Mouse (Mus musculus) testis, adult 2 months (tissue): ENCODE data around the gene Ank3. TPM values are rescaled to one million over a fixed set of nuclear protein-coding genes. Genes with fewer than 3 reads are reported as not detected.

Experiments used
- H3K27ac ChIP-seq: fragments of 200-500 bp; 2 replicates; pipeline ENCODE4 v1.5.1; 2012; ENCODE audit warnings: low read depth, low read length; ENCODE audit not compliant: control insufficient read depth, insufficient read depth
- H3K27me3 ChIP-seq: fragments of 200-500 bp; 2 replicates; pipeline ENCODE4 v1.6.1; 2012; ENCODE audit warnings: mild to moderate bottlenecking, low read length, moderate library complexity; ENCODE audit not compliant: control insufficient read depth, insufficient read depth
- H3K36me3 ChIP-seq: fragments of 200-500 bp; 2 replicates; pipeline ENCODE4 v1.6.1; 2012; ENCODE audit warnings: mild to moderate bottlenecking, low read length; ENCODE audit not compliant: control insufficient read depth, insufficient read depth
- H3K4me1 ChIP-seq: fragments of 200-500 bp; 2 replicates; pipeline ENCODE4 v1.6.1; 2012; ENCODE audit warnings: low read length; ENCODE audit not compliant: control insufficient read depth, insufficient read depth
- H3K4me3 ChIP-seq: fragments of 200-500 bp; 2 replicates; pipeline ENCODE4 v1.5.1; 2012; ENCODE audit warnings: low read depth, mild to moderate bottlenecking, low read length, moderate library complexity, mixed read lengths; ENCODE audit not compliant: control insufficient read depth
- CTCF ChIP-seq: fragments of 200-500 bp; IDR thresholded peaks from 2 replicates; pipeline ENCODE4 v1.5.1; 2012; ENCODE audit warnings: low read depth, mild to moderate bottlenecking, inconsistent platforms, low read length, moderate library complexity; ENCODE audit not compliant: control insufficient read depth, insufficient read depth, insufficient replicate concordance
- POLR2A ChIP-seq: fragments of 200-500 bp; IDR thresholded peaks from 2 replicates; pipeline ENCODE4 v1.6.1; 2012; ENCODE audit warnings: low read depth, mild to moderate bottlenecking, inconsistent platforms, low read length, moderate library complexity; ENCODE audit not compliant: control insufficient read depth
- polyA plus RNA-seq: library from polyadenylated mRNA; depleted of rRNA; stranded (reverse); fragments of >200 nt; gene quantifications from 2 replicates; pipeline ENCODE4 v1.2.3, GENCODE M21; 2012; rRNA removed

The Ank3 gene
- polyA plus RNA-seq, 1 experiment = 3.4 TPM

- no peak for TF ChIP-seq CTCF
- no peak overlapping the region for H3K4me3 ChIP-seq
- no peak overlapping the region for H3K27ac ChIP-seq
- H3K36me3 ChIP-seq = no peaks in the 10 kb centered on the region
- H3K27me3 ChIP-seq = no peaks in the 10 kb centered on the region
- H3K4me1 ChIP-seq = no peaks in the 10 kb centered on the region; the same call in 1 of the 2 replicates
Observed at GRCm38 (mm10) chr10:70065191-70065590, 666.6 kb downstream of the Ank3 start.

GRCm38 (mm10) chr10:70066497-70067168 lies 668.1 kb downstream of the Ank3 start:
- Histone ChIP-seq H3K36me3 (no peaks in the 10 kb centered on the region), H3K27me3 (no peaks in the 10 kb centered on the region), H3K27ac (no peak overlapping the region), H3K4me1 (no peaks in the 10 kb centered on the region), H3K4me3 (no peak overlapping the region)
- no peak for TF ChIP-seq POLR2A
- no peak for TF ChIP-seq CTCF

- H3K27ac ChIP-seq = no peak overlapping the region
- no peak for TF ChIP-seq CTCF
- no peak for TF ChIP-seq POLR2A
- H3K36me3 ChIP-seq = no peaks in the 10 kb centered on the region
- no peaks in the 10 kb centered on the region for H3K27me3 ChIP-seq
- H3K4me3 ChIP-seq = no peak overlapping the region
- H3K4me1 ChIP-seq = no peaks in the 10 kb centered on the region
Observed at GRCm38 (mm10) chr10:70067169-70068115, 668.9 kb downstream of the Ank3 start.

- H3K4me3 ChIP-seq = no peak overlapping the region
Observed at GRCm38 (mm10) chr10:70069321-70069720, 670.7 kb downstream of the Ank3 start.

GRCm38 (mm10) chr10:70071334-70071733 lies 672.8 kb downstream of the Ank3 start:
- Histone ChIP-seq H3K4me3 (no peak overlapping the region), H3K36me3 (no peaks in the 10 kb centered on the region), H3K27me3 (no peaks in the 10 kb centered on the region), H3K4me1 (no peaks in the 10 kb centered on the region), H3K27ac (no peak overlapping the region)
- TF ChIP-seq CTCF (no peak), POLR2A (no peak)

More at GRCm38 (mm10) chr10:70069321-70069720, 670.7 kb downstream of the Ank3 start:
- no peaks in the 10 kb centered on the region for H3K27me3 ChIP-seq
- H3K27ac ChIP-seq = no peak overlapping the region
- H3K4me1 ChIP-seq = no peaks in the 10 kb centered on the region
- H3K36me3 ChIP-seq = no peaks in the 10 kb centered on the region
- TF ChIP-seq CTCF (no peak), POLR2A (no peak)

Other genes with a start within 250 kb of the Ank3 start
- 20.0 and 22.4 TPM in 2 replicates for gene Rhobtb1, start 247.3 kb upstream of the Ank3 start, polyA plus RNA-seq
- gene A930033H14Rik, start 185.7 kb upstream of the Ank3 start, polyA plus RNA-seq = 1.4 and 1.5 TPM in 2 replicates
- gene Cdk1, start 45.8 kb upstream of the Ank3 start, polyA plus RNA-seq = 49.2 and 49.5 TPM in 2 replicates